Mouse (Mus musculus) adrenal gland, postnatal 25 days (tissue): Measurements from ENCODE around the gene St6galnac3. TPM values are rescaled to one million over a fixed set of nuclear protein-coding genes. Genes with fewer than 3 reads are reported as not detected.

Experiments used
- DNase-seq: peaks from one replicate; pipeline ENCODE4 v3.0.0; 2021; ENCODE audit warnings: mixed read lengths
- total RNA-seq: library from RNA; stranded (reverse); gene quantifications from 2 replicates; pipeline ENCODE4 v1.2.3, GENCODE M21; 2021

The St6galnac3 gene
- total RNA-seq, 1 experiment from 2014 or later, result 10.4 TPM

GRCm38 (mm10) chr3:153344979-153345378 is 380.0 kb downstream of the St6galnac3 start:
- no peak for DNase-seq

- no peak for DNase-seq
Observed at GRCm38 (mm10) chr3:153339940-153340339, 385.0 kb downstream of the St6galnac3 start.

GRCm38 (mm10) chr3:153339091-153339490 is 385.9 kb downstream of the St6galnac3 start:
- DNase-seq, result no peak

DNA sequence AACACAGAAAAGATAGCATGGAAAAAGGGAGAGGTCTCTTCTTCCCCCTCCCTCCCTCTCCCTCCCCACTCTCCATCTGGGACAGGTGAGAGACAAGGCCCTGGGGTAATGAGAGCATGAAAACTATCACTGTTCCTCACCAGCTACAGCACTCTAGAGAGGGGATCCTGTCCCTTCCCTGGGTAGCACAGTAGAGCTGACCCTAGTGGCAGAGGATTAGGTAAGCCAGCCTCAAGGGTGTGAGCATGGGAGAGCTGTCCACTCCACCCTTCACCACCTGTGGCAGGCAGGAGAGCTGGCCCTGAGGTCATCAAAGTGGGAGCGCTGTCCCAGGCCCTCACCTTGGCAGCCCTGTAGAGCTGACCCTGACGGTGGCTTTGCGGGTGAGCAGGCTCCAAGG is 387.2 kb downstream of the St6galnac3 start:
- DNase-seq, result no peak

GRCm38 (mm10) chr3:153337221-153337620 is 387.8 kb downstream of the St6galnac3 start:
- DNase-seq, result no peak

- DNase-seq, result no peak
Observed at GRCm38 (mm10) chr3:153334152-153334825, 390.7 kb downstream of the St6galnac3 start.

GRCm38 (mm10) chr3:153324307-153324706 is 400.7 kb downstream of the St6galnac3 start:
- no peak for DNase-seq

DNA sequence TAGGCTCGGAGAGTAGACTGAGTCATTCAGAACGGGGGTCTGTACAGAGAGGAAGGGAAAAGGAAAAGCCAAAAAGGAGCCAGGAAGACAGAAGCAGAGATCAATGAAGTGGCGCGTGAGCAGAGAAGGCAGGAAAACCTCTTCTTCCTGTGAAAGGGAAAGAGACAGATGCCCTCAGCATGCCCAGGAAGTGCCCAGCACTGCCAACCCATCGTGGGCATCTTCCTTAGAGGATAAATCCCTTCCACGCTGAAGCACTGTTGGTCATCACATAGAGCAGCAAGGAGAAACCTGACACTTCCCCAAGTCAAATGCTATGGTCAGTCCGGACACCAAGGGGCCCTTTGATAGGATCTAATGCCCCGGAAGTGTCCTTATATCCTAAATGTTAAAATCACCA is 401.5 kb downstream of the St6galnac3 start:
- DNase-seq, result no peak

GRCm38 (mm10) chr3:153313583-153313982 is 411.4 kb downstream of the St6galnac3 start:
- no peak for DNase-seq

GRCm38 (mm10) chr3:153313167-153313566 is 411.8 kb downstream of the St6galnac3 start:
- DNase-seq, result no peak

DNA sequence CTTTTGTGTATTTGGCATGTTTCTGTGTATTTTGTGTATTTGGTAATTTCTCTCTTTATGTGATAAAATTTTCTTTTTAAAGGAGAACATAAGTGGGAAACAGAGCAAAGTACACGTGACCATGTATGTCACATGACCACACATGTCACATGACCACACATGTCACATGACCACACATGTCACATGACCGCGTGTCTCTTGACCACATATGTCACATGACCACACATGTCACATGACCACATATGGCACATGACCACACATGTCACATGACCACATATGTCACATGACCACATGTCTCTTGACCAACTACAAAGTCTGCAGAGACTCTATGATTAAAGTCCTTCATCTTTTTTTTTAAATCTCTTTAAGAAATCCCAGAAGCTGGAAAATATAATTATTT is 413.0 kb downstream of the St6galnac3 start:
- no peak for DNase-seq

GRCm38 (mm10) chr3:153308379-153308778 is 416.6 kb downstream of the St6galnac3 start:
- no peak for DNase-seq

- no peak for DNase-seq
Observed at GRCm38 (mm10) chr3:153305153-153305552, 419.8 kb downstream of the St6galnac3 start.

DNA sequence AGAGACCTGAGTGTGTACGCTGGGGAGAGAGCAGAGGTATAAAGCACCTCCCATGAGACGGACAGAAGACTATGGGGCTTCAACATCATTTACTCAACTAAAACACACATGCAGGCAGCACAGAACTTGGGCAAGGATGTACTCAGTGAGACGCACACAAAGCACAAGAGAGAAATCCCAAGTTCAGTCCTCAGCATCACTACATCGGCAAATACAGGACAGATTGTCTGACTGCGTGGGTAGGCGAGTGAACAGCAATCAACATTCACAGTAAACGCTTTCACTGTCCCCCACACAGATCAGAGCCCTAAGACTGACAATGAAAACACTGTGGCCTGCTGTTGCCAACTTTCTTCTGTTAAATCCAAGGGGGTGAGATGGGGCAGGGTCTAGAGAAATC is 422.6 kb downstream of the St6galnac3 start:
- no peak for DNase-seq

GRCm38 (mm10) chr3:153296375-153297068 is 428.5 kb downstream of the St6galnac3 start:
- no peak for DNase-seq

GRCm38 (mm10) chr3:153292853-153293252 is 432.1 kb downstream of the St6galnac3 start:
- DNase-seq, result no peak

DNA sequence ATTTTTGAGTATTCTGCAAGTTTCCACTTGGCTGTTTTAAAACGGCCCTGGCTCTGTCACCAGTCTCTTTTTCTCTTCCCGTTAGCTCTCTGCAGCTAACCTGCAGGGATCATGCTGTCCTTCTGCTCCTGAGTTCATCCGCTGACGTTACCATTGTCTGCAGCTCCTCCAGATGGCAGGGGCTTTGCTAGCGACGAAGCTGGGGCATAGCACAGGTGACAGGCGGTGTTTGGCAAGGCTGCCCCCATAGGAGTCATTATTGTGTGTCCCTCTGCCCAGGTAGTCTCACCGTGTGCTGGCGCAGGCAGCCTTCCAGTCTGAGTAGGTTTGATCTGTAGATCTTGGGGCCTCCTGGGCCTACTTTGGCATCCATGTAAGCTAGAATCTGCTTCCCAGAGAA is 432.6 kb downstream of the St6galnac3 start:
- DNase-seq, result no peak

DNA sequence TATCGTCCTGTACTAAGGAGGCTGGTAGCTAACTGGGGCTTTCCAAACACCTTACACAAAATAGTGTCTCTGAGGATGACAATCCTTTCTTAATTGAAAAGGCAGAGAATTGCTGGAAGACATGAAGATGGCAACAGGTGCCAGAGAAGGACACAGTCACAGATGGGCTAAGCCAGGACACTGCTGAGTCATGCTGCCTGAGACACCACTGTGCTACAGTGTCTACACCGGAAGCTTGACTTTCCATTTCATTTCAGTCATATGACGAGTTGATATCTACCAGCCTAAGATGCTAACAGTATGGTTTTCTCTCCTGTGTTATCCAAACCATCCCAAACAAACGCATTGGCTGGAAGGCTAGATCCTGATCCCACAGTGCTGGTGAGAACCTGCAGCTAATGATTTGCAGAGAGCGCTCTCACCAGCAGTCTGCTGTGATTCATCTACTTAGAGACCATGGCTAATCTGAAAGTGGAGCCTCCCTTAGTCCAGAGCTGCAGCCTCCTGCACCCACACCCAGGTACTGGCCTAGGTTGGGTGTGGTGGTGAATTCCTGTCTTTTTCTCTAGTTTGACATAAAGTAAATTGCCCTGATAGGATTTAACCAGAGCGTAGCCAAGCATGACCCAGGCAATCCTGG is 433.4 kb downstream of the St6galnac3 start:
- DNase-seq, result no peak

- no peak for DNase-seq
Observed at GRCm38 (mm10) chr3:153289971-153290370, 435.0 kb downstream of the St6galnac3 start.

- no peak for DNase-seq
Observed at GRCm38 (mm10) chr3:153287564-153287963, 437.4 kb downstream of the St6galnac3 start.

GRCm38 (mm10) chr3:153287081-153287480 is 437.9 kb downstream of the St6galnac3 start:
- DNase-seq, result no peak

- DNase-seq, result no peak
Observed at GRCm38 (mm10) chr3:153282123-153282765, 442.7 kb downstream of the St6galnac3 start.

DNA sequence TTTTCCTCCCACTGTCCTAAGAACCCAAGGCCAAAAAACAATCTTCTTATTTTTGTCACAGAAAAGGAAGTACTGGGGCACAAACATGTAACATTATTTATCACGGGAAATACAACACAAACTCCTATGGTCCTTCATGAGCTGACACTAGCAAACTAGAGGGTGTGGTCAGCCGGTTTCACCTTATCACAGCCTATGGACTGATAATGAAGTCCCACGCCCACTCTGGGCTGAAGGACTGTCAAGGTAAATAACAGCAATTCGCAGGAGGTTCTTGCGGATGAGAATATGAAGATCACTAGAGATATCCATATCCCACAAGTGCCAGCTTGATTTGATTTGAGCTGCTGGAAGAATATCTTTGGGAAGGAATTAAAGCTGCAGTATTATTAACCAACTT is 446.7 kb downstream of the St6galnac3 start:
- DNase-seq, result no peak
